Mouse (Mus musculus): ENCODE measurements around the gene Nuak1. TPM values are rescaled to one million over a fixed set of nuclear protein-coding genes. Genes with fewer than 3 reads are reported as not detected.

Gene Nuak1
- polyA plus RNA-seq, 1 experiment from 2014 or later = 3.3 TPM

DNA sequence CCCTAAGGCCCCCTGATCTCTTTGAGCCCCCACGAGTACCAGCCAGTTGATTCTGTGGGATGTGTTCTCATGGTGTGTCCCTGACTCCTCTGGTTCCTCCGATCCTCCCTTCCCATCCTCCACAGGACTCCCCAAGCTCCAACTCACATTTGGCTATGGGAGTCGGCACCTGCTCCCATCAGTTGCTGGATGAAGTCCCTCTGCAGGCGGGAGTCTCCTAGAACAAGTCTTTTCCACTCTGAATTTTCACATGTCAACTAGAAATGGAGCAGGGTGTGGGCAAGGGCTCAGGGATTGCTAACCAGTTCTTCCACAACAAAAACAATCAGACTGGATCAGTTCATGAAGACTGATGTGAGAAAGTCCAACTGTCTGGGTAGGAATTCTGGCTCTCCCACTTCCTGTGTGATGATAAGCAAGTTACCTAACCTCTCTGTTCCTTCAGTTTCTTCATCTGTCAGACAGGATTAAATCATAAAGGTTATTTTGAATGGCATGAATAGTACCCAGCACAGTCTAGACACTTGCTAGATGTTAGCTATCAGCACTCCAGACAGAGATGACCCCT, 36.7 kb upstream of the Nuak1 start:
- H3K27me3 ChIP-seq = no peaks in the 10 kb centered on the region
- H3K4me1 ChIP-seq (replicated peaks) = peaks cover 12% of the 10 kb centered on the region
- no peak overlapping the region for H3K27ac ChIP-seq
- H3K9ac ChIP-seq (replicated peaks) = no peak overlapping the region
- WGBS = 63% methylated on average over 4 of the region's 4 CpGs
- H3K9me3 ChIP-seq = no peaks in the 10 kb centered on the region
- peak; percentile 40; the same call in 1 of the 2 replicates for ATAC-seq (ENCODE audit: insufficient number of reproducible peaks, insufficient read depth, low FRiP score, low TSS enrichment, low read depth)
- H3K4me3 ChIP-seq (replicated peaks) = no peak overlapping the region
- no peak overlapping the region for H3K4me2 ChIP-seq
- no peaks in the 10 kb centered on the region for H3K36me3 ChIP-seq

DNA sequence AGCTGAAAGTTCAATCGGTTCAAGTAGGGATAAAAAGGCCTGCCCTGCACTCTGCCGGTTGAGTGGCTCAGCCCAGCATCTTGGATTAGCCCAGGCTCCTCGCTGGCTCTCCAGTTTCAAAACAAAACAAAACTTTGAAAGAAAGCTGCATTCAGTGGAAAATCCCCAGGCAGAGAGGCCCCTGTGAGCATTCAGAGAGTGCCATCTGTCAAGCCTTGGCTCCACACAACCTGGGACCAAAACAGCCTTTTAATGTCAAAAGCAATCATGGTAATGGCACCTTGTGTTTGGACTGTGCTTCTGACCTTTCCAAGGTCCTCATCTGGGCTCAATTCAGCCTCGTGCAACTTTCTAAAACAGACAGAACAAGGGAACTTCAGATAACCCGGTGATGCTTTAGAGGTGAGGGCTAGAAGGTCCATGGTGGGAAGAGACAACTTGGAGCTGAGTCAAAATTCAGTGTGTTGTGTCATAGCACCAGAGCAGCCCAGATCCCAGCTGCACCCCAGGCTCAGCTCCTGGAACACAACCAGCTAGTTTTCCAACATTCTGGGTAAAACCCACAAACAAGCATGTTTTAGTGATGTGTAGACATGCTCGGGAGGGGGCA, 27.3 kb upstream of the Nuak1 start:
- ATAC-seq (ENCODE audit: insufficient number of reproducible peaks, insufficient read depth, low FRiP score, low TSS enrichment, low read depth) = no peak
- Histone ChIP-seq H3K27ac (0 out of 2 replicates have a peak overlapping the region, but pooled peaks have one; percentile 4), H3K9me3 (no peaks in the 10 kb centered on the region), H3K36me3 (no peaks in the 10 kb centered on the region), H3K4me3 (replicated peaks) (no peak overlapping the region), H3K4me2 (no peak overlapping the region), H3K27me3 (no peaks in the 10 kb centered on the region), H3K4me1 (replicated peaks) (peaks cover 2% of the 10 kb centered on the region; the same call in 1 of the 2 replicates), H3K9ac (replicated peaks) (no peak overlapping the region)
- WGBS = 40% methylated on average over 6 of the region's 6 CpGs

DNA sequence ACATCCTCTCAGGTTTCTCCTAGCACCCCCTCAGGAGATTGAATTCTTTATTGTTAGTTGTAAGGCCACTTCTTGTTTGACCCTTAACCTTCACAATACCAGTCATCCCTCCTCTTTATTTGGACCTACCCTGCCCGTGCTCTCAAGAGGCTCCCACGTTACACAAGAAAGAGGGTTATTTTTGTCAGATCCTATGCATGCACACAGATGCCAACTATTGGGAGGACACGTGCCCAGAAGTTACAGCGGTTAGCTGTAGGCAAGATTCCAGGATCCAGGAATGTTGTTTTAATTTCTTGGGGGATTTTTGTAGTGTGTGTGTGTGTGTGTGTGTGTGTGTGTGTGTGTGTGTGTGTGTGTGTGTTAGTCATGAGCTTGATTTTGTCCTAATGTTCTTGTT, 25.1 kb upstream of the Nuak1 start:
- Histone ChIP-seq H3K27me3 (no peaks in the 10 kb centered on the region), H3K9ac (replicated peaks) (no peak overlapping the region), H3K36me3 (no peaks in the 10 kb centered on the region), H3K9me3 (no peaks in the 10 kb centered on the region), H3K27ac (no peak overlapping the region), H3K4me3 (replicated peaks) (no peak overlapping the region), H3K4me2 (no peak overlapping the region), H3K4me1 (replicated peaks) (peaks cover 2% of the 10 kb centered on the region; the same call in 1 of the 2 replicates)
- no peak for ATAC-seq (ENCODE audit: insufficient number of reproducible peaks, insufficient read depth, low FRiP score, low TSS enrichment, low read depth)
- WGBS = 76% methylated on average over 4 of the region's 4 CpGs

DNA sequence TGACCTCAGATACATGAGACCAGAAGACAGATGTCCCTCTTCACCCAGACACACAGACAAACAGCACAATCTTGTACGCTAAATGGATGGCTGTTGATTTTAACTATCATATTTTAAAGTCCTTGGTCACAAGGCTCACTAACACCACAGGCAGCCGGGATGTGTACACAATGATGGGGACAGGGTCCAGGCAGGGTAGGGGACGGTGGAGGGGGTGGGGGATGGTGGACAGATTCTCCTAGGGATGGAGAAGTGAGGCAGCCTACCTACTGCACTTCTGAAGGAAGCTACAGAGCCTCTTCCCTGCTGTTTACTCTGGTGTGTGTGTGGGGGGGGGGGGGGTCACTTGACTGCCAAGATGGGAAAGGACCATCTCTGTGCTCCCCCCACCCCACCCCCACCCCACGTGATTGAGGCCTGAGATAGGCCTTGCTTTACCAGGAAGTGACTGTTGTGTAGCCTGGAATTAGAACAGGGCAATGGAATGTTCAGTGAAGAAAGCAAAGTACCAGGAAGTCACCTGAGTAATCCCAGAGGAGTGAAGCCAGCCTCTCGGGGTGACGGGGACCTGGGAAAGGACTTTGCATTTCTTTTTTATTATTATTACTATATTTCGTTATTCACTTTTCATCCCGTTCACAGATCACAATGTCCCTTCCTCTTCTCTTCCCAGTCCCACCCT, 20.2 kb upstream of the Nuak1 start:
- no peaks in the 10 kb centered on the region for H3K36me3 ChIP-seq
- no peak for ATAC-seq (ENCODE audit: insufficient number of reproducible peaks, insufficient read depth, low FRiP score, low TSS enrichment, low read depth)
- 74% methylated on average over 8 of the region's 8 CpGs for WGBS
- H3K27ac ChIP-seq = no peak overlapping the region
- H3K27me3 ChIP-seq = no peaks in the 10 kb centered on the region
- no peaks in the 10 kb centered on the region for H3K4me1 ChIP-seq (replicated peaks)
- H3K9ac ChIP-seq (replicated peaks) = no peak overlapping the region
- no peak overlapping the region for H3K4me2 ChIP-seq
- no peak overlapping the region for H3K4me3 ChIP-seq (replicated peaks)
- H3K9me3 ChIP-seq = no peaks in the 10 kb centered on the region

DNA sequence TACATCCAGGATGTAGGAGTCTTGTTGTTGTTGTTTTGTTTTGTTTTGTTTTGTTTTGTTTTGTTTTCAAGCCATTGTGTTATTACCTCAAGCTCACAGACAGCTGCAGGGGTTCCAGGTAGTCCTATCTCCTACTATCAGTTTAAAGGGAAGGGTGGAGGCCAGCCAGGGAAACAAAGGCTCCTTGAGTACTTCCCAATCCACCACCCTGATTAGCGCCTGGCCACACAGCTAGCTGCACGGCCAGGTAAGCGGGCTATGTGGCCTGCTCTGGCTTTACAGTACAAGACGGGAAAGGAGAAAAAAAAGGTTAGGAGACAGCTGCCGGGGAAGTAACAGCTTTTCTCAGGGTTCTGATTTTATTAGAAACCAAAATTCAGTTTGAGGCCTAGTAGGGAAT, 17.7 kb upstream of the Nuak1 start:
- Histone ChIP-seq H3K4me1 (replicated peaks) (no peaks in the 10 kb centered on the region), H3K27ac (no peak overlapping the region), H3K4me2 (no peak overlapping the region), H3K9me3 (no peaks in the 10 kb centered on the region), H3K27me3 (no peaks in the 10 kb centered on the region), H3K4me3 (replicated peaks) (no peak overlapping the region), H3K9ac (replicated peaks) (no peak overlapping the region), H3K36me3 (no peaks in the 10 kb centered on the region)
- WGBS = 75% methylated on average over 5 of the region's 5 CpGs
- ATAC-seq (ENCODE audit: insufficient number of reproducible peaks, insufficient read depth, low FRiP score, low TSS enrichment, low read depth) = no peak

DNA sequence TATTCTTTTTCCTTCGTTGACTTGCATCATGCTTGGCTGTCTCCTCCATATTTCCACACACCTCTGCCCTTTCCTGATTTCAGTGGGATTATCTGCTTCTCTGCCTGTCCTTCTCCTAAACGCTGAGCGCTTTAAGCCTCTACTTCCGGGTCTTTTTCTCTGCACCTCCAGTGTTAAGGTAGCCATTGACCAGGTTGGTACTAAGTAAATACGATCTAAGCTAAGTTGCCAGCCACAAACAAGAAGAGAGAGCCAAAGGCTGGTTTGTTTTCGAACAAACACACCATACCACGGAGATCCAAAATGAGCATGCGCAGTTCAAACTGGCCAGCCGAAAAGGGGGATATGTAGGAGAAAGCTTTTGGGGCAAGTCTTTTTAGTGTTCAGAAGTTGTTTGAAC, 17.1 kb upstream of the Nuak1 start:
- H3K4me3 ChIP-seq (replicated peaks) = no peak overlapping the region
- no peak overlapping the region for H3K9ac ChIP-seq (replicated peaks)
- H3K4me1 ChIP-seq (replicated peaks) = no peaks in the 10 kb centered on the region

DNA sequence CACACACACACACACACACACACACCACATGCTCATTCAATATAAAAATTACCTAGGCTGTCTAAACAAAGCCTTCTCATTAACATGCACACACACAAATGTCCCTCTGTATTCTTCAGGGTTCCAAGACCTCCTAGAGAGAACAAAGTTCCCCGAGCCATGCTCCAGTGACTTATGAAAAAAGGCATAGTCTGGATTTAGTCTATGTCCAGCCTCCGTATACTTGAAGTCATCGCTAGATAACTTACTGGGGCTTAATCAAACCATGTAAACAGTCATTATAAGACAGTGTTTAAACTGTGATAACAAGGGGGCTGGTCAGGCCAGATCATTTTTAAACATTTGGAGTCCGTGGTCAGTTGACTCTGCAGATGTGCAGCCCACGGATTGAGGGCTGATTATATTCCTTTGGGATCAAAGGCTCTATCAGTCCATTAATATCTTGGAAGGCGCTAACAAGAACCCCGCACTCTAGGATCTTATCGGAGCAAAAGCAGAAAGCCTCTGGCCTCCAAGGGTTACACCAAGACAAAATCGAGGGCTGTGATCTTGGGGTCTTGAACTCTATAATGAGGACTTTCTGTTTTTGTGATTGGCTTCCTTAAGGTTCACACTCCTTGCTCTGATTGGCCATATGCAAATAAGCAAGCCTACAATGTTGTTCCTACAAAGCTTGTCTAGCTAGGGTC, 16.4 kb upstream of the Nuak1 start:
- H3K27ac ChIP-seq = no peak overlapping the region
- H3K9ac ChIP-seq (replicated peaks) = no peak overlapping the region
- no peak for ATAC-seq (ENCODE audit: insufficient number of reproducible peaks, insufficient read depth, low FRiP score, low TSS enrichment, low read depth)
- H3K4me1 ChIP-seq (replicated peaks) = no peaks in the 10 kb centered on the region
- WGBS = 69% methylated on average over 9 of the region's 9 CpGs
- H3K36me3 ChIP-seq = no peaks in the 10 kb centered on the region
- H3K4me3 ChIP-seq (replicated peaks) = no peak overlapping the region
- H3K9me3 ChIP-seq = no peaks in the 10 kb centered on the region
- no peaks in the 10 kb centered on the region for H3K27me3 ChIP-seq
- no peak overlapping the region for H3K4me2 ChIP-seq

More for the DNA sequence above, 17.1 kb upstream of the Nuak1 start:
- no peak for ATAC-seq (ENCODE audit: insufficient number of reproducible peaks, insufficient read depth, low FRiP score, low TSS enrichment, low read depth)
- Histone ChIP-seq H3K27ac (no peak overlapping the region), H3K27me3 (no peaks in the 10 kb centered on the region), H3K9me3 (no peaks in the 10 kb centered on the region), H3K4me2 (no peak overlapping the region), H3K36me3 (no peaks in the 10 kb centered on the region)
- 88% methylated on average over 9 of the region's 9 CpGs for WGBS

DNA sequence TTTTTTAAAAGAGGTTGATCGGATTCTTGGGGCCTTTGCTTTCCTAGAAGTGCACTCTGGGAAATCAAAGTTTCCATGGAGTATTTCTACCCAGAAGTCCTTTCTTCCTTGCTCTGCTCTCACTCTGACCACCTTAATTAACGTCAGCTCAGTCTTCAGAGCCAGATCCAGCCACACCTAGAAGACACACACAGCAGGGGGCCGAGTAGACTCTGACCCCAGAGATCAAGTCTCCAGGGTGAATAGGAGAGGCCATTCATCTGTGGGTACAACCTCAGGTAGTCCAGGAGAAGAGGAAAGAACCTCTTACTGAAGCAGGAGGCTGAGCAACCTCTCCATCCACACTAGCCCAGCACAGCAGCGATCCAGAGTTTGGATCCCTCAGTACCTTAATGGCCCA, 11.5 kb upstream of the Nuak1 start:
- Histone ChIP-seq H3K27ac (no peak overlapping the region), H3K9me3 (no peaks in the 10 kb centered on the region), H3K9ac (replicated peaks) (no peak overlapping the region), H3K4me2 (no peak overlapping the region), H3K4me1 (replicated peaks) (peaks cover 4% of the 10 kb centered on the region; the same call in 1 of the 2 replicates), H3K4me3 (replicated peaks) (no peak overlapping the region), H3K36me3 (no peaks in the 10 kb centered on the region), H3K27me3 (no peaks in the 10 kb centered on the region)
- ATAC-seq (ENCODE audit: insufficient number of reproducible peaks, insufficient read depth, low FRiP score, low TSS enrichment, low read depth) = no peak
- 68% methylated on average over 4 of the region's 4 CpGs for WGBS

DNA sequence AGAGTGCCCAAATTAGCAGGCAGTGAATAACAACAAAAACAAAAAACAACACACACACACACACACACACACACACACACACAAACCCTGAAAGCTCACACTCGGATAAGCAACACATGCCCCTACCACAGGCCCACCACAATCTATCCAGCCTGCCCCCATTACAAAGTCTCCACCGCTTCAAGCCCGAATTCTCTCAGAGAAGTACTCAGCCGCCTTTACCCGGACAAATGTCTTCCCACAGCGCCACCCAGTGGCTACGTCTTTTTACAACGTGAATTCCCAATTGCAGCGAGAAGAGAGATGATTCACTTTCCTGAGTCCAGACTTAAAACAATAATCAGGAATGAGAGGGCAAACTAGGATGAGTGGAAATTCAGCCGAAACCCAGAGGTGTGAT, 10.3 kb upstream of the Nuak1 start:
- H3K4me2 ChIP-seq = no peak overlapping the region
- peak; percentile 34; the same call in 1 of the 2 replicates for ATAC-seq (ENCODE audit: insufficient number of reproducible peaks, insufficient read depth, low FRiP score, low TSS enrichment, low read depth)
- no peak overlapping the region for H3K27ac ChIP-seq
- H3K9me3 ChIP-seq = no peaks in the 10 kb centered on the region
- H3K36me3 ChIP-seq = no peaks in the 10 kb centered on the region
- no peak overlapping the region for H3K4me3 ChIP-seq (replicated peaks)
- H3K9ac ChIP-seq (replicated peaks) = no peak overlapping the region
- no peaks in the 10 kb centered on the region for H3K27me3 ChIP-seq
- 4% methylated on average over 10 of the region's 10 CpGs for WGBS
- peaks cover 4% of the 10 kb centered on the region; the same call in 1 of the 2 replicates for H3K4me1 ChIP-seq (replicated peaks)

DNA sequence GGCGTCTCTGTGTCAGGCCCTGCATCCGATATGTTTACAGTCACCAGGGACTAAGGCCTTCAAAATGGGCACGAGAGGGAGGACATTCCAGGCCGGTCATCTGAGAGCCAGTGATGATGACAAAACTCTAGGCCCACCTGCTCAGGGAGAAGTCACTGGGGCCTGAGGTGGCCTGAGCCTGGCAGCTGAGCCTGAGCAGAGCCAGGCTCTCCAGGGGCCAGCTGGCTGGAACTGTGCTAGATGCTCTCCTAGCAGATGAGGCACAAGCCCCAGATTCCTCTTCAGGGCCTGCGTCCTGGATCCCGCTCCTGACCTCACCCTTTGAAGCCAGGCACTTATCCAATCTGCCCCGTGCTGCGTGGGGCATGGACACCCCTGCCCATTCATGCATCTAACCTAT, 9.3 kb upstream of the Nuak1 start:
- H3K4me3 ChIP-seq (replicated peaks) = no peak overlapping the region
- H3K4me1 ChIP-seq (replicated peaks) = peaks cover 4% of the 10 kb centered on the region; the same call in 1 of the 2 replicates
- no peaks in the 10 kb centered on the region for H3K36me3 ChIP-seq
- no peaks in the 10 kb centered on the region for H3K27me3 ChIP-seq
- WGBS = 72% methylated on average over 8 of the region's 8 CpGs
- ATAC-seq (ENCODE audit: insufficient number of reproducible peaks, insufficient read depth, low FRiP score, low TSS enrichment, low read depth) = no peak
- H3K9ac ChIP-seq (replicated peaks) = no peak overlapping the region
- no peak overlapping the region for H3K27ac ChIP-seq
- H3K9me3 ChIP-seq = no peaks in the 10 kb centered on the region
- H3K4me2 ChIP-seq = no peak overlapping the region

DNA sequence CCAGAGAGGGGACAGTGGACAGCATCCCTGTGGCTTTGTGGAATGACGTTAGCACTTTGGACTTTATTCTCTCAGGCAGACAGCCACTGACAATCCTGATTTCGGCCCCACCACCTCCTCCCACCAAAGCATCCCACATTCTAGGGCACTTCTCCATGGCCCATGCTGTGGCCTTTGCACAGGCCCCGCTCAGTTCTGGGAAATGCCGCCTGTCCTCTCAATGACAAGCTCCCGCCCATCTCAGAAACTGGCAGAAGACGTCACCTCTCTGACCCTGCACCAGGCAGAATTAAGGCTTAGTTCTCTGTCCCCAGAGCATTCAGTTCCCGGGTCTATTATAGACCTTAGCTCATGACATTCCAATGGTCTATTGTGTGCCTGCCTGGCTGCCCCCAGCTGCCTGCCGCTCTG, 7.0 kb upstream of the Nuak1 start:
- 51% methylated on average over 8 of the region's 8 CpGs for WGBS
- no peak overlapping the region for H3K27ac ChIP-seq
- no peak for ATAC-seq (ENCODE audit: insufficient number of reproducible peaks, insufficient read depth, low FRiP score, low TSS enrichment, low read depth)
- peak overlapping the region; percentile 5; the same call in 1 of the 2 replicates for H3K9ac ChIP-seq (replicated peaks)
- H3K4me2 ChIP-seq = no peak overlapping the region
- no peak overlapping the region for H3K4me3 ChIP-seq (replicated peaks)
- H3K9me3 ChIP-seq = no peaks in the 10 kb centered on the region
- no peaks in the 10 kb centered on the region for H3K27me3 ChIP-seq
- H3K4me1 ChIP-seq (replicated peaks) = peaks cover 12% of the 10 kb centered on the region
- H3K36me3 ChIP-seq = no peaks in the 10 kb centered on the region
